Mouse (Mus musculus): ENCODE measurements around the gene Mtus2.

Gene Mtus2

DNA sequence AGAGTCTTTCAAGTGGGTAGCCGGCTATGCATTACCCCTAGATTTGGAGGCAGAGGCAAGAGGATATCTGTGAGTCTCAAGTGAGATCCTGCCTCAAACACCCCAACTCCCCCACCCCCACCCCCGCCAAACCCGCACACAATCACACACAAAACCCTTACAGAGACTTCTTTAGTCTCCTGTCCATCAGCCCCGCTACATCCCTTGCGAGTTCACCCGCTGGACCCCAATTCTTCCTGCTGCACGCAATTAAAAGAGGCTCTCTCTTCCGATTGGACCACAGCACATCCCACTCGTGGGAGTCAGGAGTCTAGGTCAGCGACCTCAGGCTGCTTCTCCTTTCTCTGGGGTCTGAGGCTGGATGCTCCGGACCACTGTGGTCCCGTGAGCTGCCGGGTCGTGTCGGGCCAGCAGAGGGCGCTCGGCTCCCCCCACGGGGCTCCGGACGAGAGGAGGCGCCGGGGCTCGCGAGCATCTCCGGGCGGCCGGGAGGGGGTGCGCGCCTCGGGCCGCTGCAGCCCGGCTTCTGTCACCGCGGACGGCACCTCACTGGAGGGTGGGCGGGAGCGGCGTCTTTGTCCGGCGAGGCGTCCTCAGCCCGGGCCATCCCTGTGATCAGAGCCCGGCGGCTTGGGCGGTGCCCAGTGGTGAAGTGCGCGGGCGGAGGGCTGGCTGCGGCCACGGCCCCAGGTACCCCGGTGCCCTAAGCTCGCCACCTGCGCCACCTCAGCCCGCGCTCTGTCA, at the start of gene Mtus2:
TSS of gene Mtus2 (plus strand) at position 500 of the 744 bp plus-strand sequence.
- DNase-seq (ENCODE audit: low spot score in 2 of 2): peak; percentile 92

GRCm38 (mm10) chr5:147907851-147908250, 49.3 kb upstream of the Mtus2 start:
- no peak for DNase-seq (ENCODE audit: low spot score in 2 of 2)

DNA sequence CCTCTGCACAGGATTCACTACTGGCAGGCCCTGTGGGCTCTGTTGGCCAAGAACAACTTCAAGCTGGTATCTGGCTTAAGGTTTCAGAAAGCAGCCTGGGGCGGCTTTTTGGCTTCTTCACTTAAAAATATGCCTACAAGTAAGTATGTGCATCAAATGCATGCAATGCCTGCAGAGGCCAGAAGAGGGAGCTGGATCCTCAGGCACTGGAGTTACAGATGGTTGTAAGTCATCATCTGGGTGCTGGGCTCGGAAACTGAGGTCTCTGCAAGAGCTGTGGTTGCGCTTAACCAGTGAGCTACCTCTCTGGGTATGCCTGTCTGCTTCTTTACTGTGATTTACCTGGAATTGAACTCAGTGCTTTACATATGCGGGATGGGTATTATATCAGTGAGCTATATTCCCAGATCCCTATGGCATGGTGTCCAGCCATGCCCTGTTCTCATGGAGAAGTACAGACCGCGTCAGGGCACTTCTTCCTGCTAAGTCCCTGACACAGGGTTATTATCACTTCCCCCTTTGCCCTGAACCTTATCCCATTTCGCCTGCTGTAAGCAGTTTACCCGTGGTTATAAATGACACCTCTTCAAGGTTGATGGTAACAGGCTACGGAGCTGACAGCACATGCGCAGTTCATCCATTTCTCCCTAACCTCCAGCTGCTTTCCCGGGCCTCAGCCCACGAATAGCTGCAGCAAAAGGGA, 46.2 kb upstream of the Mtus2 start:
- DNase-seq (ENCODE audit: low spot score in 2 of 2): no peak

DNA sequence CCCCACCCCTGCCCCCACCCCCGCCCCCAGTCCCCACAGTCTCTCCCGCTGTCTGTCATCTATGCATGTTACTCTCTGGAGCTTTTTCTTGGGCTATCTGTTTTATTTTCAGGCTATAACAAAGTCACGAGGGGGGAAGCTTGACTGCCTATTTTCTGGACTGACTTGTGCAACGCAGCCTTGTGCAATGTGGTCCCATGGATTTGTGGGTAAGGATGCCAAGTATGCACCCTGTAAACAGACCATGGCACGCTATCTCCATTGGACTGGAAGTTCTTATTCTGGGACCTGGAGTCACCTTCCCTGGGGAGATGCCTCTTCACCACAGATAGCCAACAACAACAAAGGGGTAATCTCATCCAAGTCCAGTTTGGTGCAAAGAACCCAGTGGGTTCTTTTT, 45.4 kb upstream of the Mtus2 start:
- DNase-seq (ENCODE audit: low spot score in 2 of 2): no peak

DNA sequence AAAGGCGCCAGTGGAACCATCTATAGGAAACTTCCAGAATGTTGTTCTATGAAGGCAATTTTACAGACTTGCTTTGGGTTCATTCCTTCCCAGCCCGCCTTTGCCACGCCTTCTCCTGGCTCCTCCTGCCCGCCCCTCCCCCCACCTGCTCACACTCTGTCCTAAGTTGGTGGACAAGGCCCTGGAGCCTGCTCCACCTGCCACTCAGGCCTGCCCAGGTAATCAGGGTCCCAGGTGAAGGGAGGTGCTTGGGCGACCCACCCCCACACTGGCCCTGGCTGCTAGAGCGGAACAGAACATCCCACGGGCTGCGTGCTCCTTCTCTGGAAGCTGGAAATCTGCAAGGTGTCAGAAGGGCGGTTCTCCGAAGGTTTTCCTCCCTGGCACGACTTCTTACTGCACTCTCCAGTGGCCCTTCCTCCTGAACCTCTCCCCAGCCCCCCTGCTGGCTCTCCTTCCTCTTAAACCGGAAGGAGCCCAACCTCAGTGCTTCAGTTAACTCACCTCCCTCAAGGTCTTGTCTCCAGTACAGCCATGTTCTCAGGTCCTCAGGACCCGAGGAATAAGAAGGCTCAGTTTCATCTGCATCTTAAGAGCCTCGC, 43.8 kb upstream of the Mtus2 start:
- no peak for DNase-seq (ENCODE audit: low spot score in 2 of 2)

- no peak for DNase-seq (ENCODE audit: low spot score in 2 of 2)
Measured at GRCm38 (mm10) chr5:147915038-147915566, 42.0 kb upstream of the Mtus2 start.

- DNase-seq (ENCODE audit: low spot score in 2 of 2): no peak
Measured at GRCm38 (mm10) chr5:147916171-147916570, 40.9 kb upstream of the Mtus2 start.

DNA sequence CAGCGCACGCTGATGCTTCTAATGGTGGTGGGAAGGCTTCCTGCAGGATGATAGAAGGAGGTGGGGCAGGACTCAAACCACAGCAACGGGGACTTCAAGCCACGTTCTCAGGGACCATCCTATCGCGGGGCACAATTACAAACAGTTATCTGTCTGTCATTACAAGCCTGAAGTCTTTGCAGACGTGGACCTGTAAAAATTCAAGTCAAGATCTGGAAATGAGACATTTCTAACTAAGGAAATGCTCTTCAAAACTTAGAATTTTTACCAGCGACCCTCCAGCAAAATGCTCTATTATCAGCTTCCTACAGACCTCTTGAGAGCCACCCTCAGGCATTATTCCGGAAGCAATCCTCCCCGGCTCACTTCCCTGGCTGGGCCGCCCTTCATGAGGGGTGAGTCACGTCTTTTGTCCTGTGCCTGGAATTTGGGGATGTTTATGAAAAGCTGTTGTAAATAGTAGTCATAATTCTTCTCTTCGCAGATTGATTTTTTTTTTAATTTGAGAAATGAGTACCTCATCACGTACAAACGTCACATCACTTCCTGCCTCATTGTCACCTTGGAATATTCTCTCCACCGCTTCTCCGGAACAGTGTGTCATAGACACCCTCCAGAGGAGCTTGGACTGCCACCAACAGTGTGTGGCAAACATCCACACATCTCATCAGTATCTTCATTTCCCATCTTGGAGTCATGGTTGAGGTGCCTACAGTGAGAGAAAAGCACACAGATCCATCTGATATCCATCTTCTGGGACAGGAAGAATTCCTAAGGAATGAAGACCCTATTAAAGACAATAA, 38.9 kb upstream of the Mtus2 start:
- DNase-seq (ENCODE audit: low spot score in 2 of 2): no peak

- DNase-seq (ENCODE audit: low spot score in 2 of 2): no peak
Measured at GRCm38 (mm10) chr5:147924621-147925020, 32.5 kb upstream of the Mtus2 start.

DNA sequence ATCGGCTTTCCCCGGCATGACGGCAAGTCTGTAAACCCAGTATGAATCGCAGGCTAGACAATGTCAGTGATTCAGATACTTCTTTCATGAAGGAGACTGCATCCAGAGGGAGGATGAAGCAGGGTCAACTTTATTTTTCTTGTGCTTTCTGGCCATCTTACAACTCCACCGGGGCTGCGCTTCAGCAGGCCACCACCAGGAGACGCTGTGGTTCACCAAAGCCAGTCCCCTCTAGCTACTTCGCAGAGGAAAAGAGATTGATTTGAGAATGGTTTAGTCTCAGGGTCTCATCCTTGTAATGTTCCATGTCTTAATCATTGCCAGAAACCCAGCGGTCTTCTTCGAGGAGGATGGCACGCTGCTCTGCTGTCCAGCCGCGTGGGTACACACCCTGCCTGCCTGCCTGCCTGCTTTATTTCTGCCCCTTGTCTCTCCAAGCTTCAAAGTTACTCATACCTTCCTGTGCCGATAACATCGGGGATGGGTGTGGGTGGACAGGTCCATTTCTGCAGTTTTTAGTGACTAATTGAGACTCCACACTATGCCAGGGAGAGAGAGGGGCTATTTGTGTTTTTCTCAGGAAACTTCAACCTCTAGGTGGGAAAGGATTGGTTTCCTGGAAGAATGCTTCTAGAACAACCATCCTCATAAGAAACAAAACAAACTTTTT, 31.1 kb upstream of the Mtus2 start:
- no peak for DNase-seq (ENCODE audit: low spot score in 2 of 2)

DNA sequence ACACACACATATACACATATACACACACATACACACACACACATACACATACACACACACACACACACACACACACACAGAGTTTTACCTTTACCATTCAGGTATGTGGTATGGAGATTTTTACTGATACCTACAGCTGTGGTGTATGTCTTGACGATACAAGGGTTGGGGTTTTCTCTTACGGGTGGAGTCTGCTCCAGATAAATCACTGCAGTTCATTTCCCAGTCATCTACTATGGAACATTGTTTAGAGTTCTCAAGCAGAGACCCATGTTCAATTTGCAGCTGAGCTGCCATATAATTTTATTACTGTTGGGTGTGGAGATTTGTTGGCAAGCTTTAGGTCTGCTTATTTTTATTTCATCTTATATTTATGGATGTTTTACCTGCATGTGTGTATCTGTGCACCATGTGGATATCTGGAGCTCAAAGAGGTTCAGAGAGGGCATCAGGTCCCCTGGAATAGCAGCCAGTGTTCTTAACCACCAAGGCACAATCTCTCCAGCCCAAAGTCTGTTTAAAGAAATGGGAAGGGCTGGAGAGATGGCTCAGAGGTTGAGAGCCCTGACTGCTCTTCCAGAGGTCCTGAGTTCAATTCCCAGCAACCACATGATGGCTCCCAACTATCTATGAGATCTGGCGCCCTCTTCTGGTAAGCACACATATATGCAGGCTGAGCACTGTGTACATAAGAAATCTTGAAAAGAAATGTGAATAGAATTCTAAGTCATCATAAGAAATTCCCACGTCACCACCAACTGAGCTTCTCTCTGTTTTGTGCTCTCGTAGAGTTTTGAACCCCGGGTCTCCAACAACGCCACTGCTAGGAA, 28.2 kb upstream of the Mtus2 start:
- no peak for DNase-seq (ENCODE audit: low spot score in 2 of 2)

DNA sequence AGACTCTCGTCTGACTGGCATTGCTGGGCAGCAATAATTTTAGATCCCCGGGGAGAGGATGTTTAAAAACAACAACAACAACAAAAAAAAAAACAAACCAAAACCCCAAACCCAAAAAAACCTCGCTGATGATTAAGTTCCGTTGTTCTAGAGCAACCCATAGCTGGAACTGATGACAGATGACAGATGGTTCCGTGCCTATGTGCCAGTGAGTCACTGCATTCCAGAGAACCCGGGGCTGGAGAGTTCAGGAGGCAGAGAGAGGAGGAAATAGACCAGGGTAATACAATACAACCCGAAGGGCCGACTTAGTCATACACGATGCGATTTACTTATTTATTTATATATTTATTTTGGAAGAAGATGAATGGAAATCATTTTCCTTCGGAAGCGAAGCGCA, 22.0 kb upstream of the Mtus2 start:
- peak in 1 of 2 experiments; percentile 4 for DNase-seq (ENCODE audit: low spot score in 2 of 2)

- no peak for DNase-seq (ENCODE audit: low spot score in 2 of 2)
Measured at GRCm38 (mm10) chr5:147939226-147939625, 17.9 kb upstream of the Mtus2 start.

DNA sequence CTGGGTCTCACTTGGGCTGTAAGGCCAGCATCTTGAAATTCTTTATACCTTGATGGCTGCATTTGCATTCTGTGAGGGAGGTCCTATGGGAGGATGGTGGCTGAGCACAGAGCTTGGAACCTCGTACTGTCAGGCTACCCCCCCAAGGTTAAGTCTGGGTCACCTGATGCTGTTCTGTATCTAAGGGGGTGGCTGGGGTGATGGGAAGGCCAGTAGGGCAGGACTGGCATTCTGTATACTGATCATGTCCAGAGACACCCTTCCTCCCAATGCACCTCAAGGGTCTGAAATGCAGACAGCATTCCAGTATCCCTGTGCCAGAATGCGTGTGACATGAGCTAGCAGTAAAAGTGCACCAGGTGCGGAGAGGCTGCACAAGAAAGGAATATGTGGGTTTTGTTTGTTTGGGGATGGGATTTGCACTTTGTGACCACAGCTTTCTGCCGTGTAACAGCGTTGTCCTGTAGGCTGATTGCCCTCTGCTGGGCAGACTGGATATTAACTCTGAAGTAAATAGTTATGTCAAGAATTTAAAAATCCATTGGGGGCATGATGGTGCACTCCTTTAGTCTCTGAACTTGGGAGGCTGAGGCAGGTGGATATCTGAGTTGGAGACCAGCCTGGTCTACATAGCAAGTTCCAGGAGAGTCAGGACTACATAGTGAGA, 12.0 kb upstream of the Mtus2 start:
- peak; percentile 16 to 18 for DNase-seq (ENCODE audit: low spot score in 2 of 2)

DNA sequence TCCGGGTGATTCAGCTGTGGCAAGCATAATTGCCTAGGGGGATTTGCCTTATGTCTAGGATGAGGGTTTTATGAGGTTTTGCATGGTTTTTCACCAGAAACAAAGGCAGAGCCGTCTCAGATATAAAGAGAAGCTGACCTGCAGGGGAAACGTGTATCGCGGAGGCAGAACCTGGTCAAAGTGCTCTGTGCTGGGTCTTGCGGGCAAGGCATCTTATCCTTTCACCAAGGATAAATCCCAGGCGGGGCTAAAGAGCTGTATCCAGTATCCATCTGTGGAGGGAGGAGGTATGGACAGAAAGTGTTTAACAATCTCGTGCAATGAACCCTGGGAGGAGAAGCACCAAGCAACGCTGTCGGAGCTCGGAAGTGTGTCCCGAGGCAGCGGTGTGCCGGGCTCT, 7.2 kb upstream of the Mtus2 start:
- no peak for DNase-seq (ENCODE audit: low spot score in 2 of 2)

DNA sequence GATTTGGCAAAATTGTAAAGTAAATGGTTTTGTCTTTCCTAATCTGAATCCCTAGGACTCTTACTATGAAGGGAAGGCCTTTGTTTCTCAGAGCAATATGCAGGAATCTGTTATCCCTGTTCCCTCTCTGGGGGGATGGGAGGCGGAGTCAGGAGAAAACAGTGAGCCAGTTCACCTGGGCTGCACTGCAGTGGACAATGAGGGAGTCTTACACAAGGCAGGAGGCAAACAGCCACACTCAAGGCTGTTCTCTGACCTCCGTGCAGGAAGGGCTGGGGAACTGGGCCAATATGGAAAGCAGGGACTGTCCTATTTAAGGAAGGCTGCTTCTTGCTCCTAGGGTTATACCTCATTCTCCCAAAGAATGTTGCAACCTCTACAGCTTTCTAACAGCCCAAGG, 5.4 kb upstream of the Mtus2 start:
- DNase-seq (ENCODE audit: low spot score in 2 of 2): no peak

DNA sequence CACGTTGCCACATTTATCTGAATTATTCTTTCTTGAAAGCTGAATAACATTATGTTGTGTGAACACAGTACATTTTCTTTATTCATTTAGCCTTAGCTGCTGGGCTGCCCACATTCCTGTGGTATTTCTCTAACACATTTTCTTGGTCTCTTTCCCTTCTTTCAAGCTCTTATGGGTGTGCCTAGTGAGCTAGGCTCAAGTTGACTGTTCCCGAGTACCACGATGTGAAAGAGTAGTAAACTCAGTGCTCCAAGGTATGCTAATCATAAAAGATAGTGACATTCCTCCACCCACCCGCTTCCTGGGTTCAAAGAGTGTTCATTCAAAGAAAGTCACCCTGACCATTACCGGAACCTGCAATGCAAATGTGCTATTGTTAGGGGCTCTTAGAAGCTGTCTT, 3.9 kb upstream of the Mtus2 start:
- DNase-seq (ENCODE audit: low spot score in 2 of 2): peak in 1 of 2 experiments; percentile 5

- peak; percentile 14 to 27 for DNase-seq (ENCODE audit: low spot score in 2 of 2)
Measured at GRCm38 (mm10) chr5:147955671-147956070, 1.4 kb upstream of the Mtus2 start.

DNA sequence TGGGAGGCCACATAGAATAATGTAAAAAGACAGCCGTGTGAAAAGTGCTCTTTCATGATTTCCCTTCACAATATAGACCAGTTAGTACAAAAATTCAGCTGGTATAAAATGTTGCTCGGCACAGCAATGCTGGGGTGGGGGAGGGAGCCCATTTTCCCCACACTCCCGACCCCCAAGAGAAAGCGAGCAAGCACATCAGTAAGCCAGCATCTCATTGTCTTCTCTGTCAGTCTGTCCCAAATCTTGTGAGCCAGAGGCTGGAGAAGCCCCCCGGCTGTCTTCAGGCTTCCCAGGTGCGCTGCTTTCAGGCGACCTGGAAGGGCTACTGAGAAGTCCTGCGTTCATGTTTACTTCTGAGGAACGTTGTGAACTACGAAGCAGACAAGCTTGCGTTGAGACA, 699 bp upstream of the Mtus2 start:
- DNase-seq (ENCODE audit: low spot score in 2 of 2): peak; percentile 6
